Mouse (Mus musculus): Measurements from ENCODE around the gene BC051142.
A peak's percentile ranks its signal among the peaks of the same experiment; 100 is the strongest.

The BC051142 gene

DNA sequence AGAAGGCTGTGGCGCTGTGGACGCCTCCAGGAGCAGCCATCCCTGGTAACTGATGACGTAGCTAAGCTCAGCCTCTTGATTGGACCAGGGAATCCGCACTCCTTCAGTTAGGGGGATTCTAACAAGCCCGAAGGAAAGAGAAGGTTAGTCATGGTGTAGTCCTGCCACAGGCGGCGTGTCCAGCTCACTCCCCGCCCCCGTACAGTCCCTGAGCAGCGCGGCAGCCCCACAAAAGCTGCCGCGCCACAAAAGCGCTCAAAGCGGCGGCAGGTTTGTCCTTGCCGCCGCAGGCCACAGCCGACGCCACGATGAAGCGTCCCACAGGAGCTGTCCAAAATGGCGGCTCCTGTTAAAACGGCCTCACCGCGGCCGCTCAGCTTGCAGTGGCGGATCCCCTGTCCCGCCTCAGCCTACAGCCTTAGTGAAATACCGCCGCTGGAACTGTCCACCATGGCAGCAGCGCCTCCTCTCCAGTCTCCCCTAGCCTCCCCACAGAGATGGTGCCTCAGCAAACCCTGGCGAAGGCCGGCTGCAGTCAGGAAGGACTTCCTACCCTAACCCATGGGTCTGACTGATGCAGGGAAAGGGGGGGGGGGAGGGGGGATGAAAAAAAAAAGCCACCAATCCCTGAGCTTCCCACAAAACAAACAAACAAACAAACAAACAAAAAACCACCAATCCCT lies at the start of gene BC051142:
TSS of gene BC051142 (plus strand) at position 110 of the 683 bp plus-strand sequence.
- peak; percentile 88 for DNase-seq (ENCODE audit: low spot score)

- peak; percentile 81 for DNase-seq (ENCODE audit: low spot score)
Observed at GRCm38 (mm10) chr17:34349429-34349828, 49.2 kb upstream of the BC051142 start.

DNA sequence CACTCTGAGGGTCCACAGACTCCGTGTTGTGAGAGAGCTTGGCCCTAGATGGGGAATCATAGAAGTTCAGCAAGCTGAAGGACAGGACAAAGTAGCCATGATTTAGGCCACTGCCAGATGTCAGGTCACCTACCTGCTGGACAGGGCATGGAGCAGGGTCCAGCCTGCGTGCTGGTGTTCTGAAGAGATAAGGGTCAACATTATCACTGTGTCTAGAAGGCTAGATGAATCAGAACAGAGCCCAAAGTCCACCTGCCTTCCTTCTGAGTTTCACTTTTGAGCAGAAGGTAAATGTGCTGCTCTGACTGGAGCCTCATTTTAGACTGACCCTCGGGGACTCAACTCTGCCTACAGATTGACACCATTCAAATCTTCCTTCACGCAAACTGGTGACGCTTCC lies 44.1 kb upstream of the BC051142 start, which contains the start of gene Btnl2:
TSS of gene Btnl2 (plus strand) at position 284 of the 400 bp plus-strand sequence.
- no peak for DNase-seq (ENCODE audit: low spot score)

DNA sequence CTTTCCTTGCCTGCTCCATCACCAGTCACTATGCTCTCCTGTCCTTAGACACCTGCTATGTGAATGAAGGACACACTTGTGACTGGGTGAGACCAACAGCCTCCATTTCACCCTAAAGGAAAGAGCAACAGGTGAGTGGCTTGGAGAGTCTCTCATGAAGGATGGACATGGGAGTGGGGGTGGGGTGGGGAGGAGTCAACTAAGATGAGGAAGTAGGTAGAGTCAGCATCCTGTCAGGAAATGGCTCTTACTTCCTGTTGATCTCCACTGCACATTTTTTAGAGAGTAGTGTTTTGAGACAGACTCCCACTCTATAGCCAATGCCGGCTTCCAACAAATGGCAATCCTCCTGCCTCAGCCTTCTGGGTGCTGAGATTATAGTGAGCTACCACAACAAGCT lies 43.7 kb upstream of the BC051142 start:
- no peak for DNase-seq (ENCODE audit: low spot score)

- no peak for DNase-seq (ENCODE audit: low spot score)
Observed at GRCm38 (mm10) chr17:34362954-34363546, 35.6 kb upstream of the BC051142 start.

GRCm38 (mm10) chr17:34363676-34364310 lies 34.8 kb upstream of the BC051142 start:
- DNase-seq (ENCODE audit: low spot score), result no peak

- DNase-seq (ENCODE audit: low spot score), result no peak
Observed at GRCm38 (mm10) chr17:34365031-34365430, 33.6 kb upstream of the BC051142 start.

DNA sequence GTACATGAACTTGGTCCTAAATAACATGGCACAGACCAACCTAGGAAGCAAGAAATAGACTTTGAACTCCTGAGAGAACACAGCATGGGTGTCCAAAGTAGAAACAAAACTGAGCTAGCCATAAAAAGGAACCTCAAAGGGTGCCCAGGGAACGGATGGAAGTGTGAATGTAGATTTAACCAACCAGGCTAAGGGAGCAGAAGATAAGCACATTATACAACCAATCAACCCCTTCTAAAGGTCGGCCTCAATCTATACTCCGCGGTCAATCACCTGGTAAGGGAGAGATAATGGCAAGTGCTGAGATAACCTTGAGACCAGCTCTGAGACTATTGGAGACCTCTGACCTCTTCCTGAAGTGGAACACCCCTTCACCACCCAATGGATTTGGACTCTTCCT lies 28.1 kb upstream of the BC051142 start:
- DNase-seq (ENCODE audit: low spot score), result no peak

GRCm38 (mm10) chr17:34373055-34373709 lies 25.4 kb upstream of the BC051142 start:
- DNase-seq (ENCODE audit: low spot score), result no peak

GRCm38 (mm10) chr17:34376847-34377246 lies 21.8 kb upstream of the BC051142 start, which contains the start of gene Btnl1:
TSS of gene Btnl1 (plus strand) at chr17:34377132.
- DNase-seq (ENCODE audit: low spot score), result no peak

DNA sequence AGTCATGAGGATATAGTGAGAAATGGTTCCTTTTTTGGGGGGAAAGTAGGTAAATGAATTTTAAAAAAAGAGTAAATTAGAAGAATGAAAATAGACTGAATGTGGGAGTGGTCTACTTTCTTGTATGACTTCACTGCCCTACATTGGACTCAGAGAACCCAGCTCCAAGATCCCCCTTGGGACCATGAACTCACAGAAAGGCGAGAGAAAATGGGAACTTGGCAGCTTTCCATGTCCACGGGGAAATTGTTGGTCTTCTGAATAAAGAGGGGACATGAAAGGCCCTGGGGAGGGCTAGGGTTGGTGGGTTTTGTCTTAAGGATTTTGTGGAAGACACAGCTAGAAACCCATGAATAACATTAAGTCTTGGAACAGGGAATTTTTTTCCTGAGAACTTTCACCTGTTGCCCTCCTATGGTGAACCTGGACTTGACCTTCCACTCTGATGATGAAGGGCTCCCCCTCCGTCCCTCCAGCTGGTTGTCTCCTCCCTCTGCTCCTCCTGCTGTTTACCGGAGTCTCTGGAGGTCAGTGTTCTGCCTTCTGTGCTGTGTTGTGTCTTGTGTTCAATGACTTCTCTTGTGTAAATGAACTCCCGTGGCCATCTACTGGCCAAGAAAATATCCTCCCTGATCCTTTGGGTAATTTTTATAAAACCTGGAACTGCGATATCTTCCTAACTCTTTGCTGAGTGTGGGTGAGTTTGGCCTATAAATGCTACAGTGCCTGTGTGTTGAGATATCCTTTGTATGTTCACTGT lies 21.0 kb upstream of the BC051142 start:
- DNase-seq (ENCODE audit: low spot score), result no peak

DNA sequence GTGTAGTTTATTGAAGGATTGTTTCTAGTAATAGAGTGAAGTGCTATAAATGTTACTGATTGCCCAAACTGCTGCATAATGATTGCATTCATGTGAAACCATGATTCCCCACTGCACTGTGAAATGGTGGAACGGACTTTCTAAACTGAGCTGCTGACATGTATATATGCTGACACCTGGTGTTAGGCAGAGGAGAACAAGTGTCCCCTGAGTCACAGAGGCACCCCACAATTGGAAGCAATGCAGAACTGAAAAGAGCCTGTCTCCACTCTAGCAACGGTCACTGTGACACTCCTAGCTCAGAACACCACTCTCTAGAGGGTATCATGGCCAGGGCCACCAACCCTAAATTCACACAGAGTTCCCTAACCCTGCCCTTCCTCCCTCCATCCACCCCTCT lies 19.9 kb upstream of the BC051142 start:
- no peak for DNase-seq (ENCODE audit: low spot score)

DNA sequence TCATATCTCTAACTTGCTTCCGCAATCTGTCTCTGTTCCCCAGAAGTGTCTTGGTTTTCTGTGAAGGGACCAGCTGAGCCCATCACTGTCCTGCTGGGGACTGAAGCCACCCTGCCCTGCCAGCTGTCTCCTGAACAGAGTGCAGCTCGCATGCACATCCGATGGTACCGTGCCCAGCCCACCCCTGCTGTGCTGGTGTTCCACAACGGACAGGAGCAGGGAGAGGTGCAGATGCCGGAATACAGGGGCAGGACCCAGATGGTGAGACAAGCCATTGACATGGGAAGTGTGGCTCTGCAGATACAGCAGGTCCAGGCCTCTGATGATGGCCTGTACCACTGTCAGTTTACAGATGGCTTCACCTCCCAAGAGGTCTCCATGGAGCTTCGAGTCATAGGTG lies 19.2 kb upstream of the BC051142 start:
- no peak for DNase-seq (ENCODE audit: low spot score)

DNA sequence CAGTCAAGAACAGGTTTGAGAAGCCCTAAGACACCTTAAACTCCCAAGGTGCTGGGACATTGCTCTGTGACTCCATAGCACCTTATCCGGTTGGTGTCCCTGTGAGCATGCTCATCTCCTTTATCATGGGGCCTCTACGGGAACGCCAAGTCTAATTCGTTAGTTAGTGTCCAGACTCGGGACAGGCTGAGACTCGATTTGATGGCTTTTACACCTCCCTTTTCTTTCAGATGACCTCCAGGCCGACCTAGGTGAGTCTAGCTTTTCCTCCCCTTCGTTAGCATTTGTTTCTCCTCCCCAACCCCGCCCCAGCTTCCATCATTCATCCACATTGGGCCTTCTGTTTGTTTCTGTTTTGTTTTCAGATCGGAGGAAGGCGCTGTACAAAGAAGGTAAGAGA lies 16.7 kb upstream of the BC051142 start:
- no peak for DNase-seq (ENCODE audit: low spot score)

GRCm38 (mm10) chr17:34383212-34383611 lies 15.4 kb upstream of the BC051142 start:
- no peak for DNase-seq (ENCODE audit: low spot score)

DNA sequence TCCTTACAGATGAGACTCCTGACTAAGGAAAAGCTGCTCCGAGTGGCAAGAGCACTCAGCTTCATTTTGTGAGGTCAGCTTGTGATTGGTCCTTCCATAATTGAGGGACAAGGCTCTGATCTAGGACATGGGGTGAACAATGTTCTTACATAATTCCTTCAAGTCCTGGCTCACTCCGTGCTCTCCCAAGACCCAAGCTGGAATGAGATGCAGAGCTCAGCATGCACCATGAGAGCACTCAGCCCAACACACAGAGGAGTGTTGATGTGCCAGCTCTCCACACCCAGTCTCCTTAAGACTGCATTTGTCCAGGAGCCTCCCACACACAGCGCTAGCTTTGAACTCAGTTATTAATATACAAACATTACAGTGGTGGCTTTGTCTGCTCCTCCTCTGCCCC lies 13.9 kb upstream of the BC051142 start:
- DNase-seq (ENCODE audit: low spot score), result no peak

DNA sequence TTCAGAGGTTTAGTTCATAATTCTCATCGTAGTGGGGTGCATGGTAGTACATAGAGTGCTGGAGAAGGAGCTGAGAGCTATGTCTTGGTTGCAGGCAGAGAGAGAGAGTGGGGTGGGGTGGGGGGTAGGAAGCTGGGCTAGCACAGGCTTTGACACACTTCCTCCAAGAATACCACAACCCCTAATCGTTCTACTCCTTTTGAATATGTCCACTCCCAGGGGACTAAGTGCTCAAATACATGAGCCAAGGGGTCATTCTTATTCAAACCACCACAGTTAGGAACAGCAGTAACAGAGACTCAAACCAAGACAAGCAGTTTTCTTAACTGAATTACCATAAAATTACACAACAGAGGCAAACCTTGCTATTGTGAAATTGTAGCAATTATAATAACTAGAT lies 12.0 kb upstream of the BC051142 start:
- no peak for DNase-seq (ENCODE audit: low spot score)

DNA sequence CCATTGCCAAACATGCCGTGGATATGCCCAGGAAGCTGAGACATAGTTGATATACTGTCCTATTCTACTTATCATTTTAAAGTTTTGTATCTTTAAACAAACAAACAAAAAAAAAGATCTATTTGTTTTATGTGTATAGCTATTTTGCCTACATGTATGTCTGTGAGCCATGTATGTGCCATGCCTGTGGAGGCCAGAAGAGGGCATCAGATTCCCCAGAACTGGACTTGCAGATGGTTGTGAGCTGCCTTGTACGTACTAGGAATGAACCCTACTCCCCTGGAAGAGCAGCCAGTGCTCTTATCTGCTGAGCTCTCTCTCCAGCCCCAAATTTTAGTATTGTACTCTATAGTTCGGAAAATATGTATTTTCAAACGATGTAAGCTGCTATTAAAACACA lies 10.1 kb upstream of the BC051142 start:
- no peak for DNase-seq (ENCODE audit: low spot score)

GRCm38 (mm10) chr17:34391507-34391906 lies 7.1 kb upstream of the BC051142 start:
- DNase-seq (ENCODE audit: low spot score), result no peak

- no peak for DNase-seq (ENCODE audit: low spot score)
Observed at GRCm38 (mm10) chr17:34392321-34392720, 6.3 kb upstream of the BC051142 start.

- DNase-seq (ENCODE audit: low spot score), result no peak
Observed at GRCm38 (mm10) chr17:34397357-34397756, 1.3 kb upstream of the BC051142 start.
